Mouse (Mus musculus) limb, embryonic 13.5 days (tissue): ENCODE data around the gene Ascl5. TPM values are rescaled to one million over a fixed set of nuclear protein-coding genes. Genes with fewer than 3 reads are reported as not detected.

Experiments
- ATAC-seq: fragments of 200-750 bp; cut with Nextera tagmentation; 2 replicates; pipeline ENCODE4 v1.8.0; 2017; ENCODE audit warnings: low read depth, moderate number of reproducible peaks, moderate TSS enrichment; ENCODE audit not compliant: low FRiP score
- H3K27ac ChIP-seq: fragments of 300-500 bp; sonication (generic); 2 replicates; pipeline ENCODE4 v1.5.1; 2015; ENCODE audit warnings: inconsistent platforms, mild to moderate bottlenecking, moderate library complexity
- H3K27me3 ChIP-seq: fragments of 300-500 bp; sonication (generic); 2 replicates; pipeline ENCODE4 v1.6.1; 2015; ENCODE audit warnings: mild to moderate bottlenecking, inconsistent platforms
- H3K36me3 ChIP-seq: fragments of 300-500 bp; sonication (generic); 2 replicates; pipeline ENCODE4 v1.6.1; 2015; ENCODE audit warnings: inconsistent platforms, mild to moderate bottlenecking, moderate library complexity
- H3K4me1 ChIP-seq: fragments of 300-500 bp; sonication (generic); 2 replicates; pipeline ENCODE4 v1.6.1; 2015; ENCODE audit warnings: inconsistent platforms
- H3K4me2 ChIP-seq: fragments of 300-500 bp; sonication (generic); replicated peaks from 2 replicates; pipeline ENCODE4 v1.6.1; 2015; ENCODE audit warnings: inconsistent platforms, mild to moderate bottlenecking, moderate library complexity
- H3K4me3 ChIP-seq: fragments of 300-500 bp; sonication (generic); 2 replicates; pipeline ENCODE4 v1.5.1; 2015; ENCODE audit warnings: moderate library complexity, mild to moderate bottlenecking, inconsistent platforms
- H3K9ac ChIP-seq: fragments of 300-500 bp; sonication (generic); 2 replicates; pipeline ENCODE4 v1.6.1; 2015; ENCODE audit warnings: mild to moderate bottlenecking, inconsistent platforms
- H3K9me3 ChIP-seq: fragments of 300-500 bp; sonication (generic); 2 replicates; pipeline ENCODE4 v1.6.1; 2016; ENCODE audit warnings: inconsistent platforms
- WGBS: fragments of 180-500 bp; shearing (Covaris S2); methylation state at CpG from one replicate; pipeline ENCODE4 v1.1.7; 2015; 5-methylcytosine and 5-hydroxymethylcytosine counted together
- polyA plus RNA-seq: library from polyadenylated mRNA; unstranded; fragments of >200 nt; fragmentation: Nextera tagmentation; extraction: Ambion mirVana; gene quantifications from 2 replicates; pipeline ENCODE4 v1.2.1, GENCODE M21; 2015

The Ascl5 gene
- polyA plus RNA-seq, 1 experiment from 2014 or later: not detected

DNA sequence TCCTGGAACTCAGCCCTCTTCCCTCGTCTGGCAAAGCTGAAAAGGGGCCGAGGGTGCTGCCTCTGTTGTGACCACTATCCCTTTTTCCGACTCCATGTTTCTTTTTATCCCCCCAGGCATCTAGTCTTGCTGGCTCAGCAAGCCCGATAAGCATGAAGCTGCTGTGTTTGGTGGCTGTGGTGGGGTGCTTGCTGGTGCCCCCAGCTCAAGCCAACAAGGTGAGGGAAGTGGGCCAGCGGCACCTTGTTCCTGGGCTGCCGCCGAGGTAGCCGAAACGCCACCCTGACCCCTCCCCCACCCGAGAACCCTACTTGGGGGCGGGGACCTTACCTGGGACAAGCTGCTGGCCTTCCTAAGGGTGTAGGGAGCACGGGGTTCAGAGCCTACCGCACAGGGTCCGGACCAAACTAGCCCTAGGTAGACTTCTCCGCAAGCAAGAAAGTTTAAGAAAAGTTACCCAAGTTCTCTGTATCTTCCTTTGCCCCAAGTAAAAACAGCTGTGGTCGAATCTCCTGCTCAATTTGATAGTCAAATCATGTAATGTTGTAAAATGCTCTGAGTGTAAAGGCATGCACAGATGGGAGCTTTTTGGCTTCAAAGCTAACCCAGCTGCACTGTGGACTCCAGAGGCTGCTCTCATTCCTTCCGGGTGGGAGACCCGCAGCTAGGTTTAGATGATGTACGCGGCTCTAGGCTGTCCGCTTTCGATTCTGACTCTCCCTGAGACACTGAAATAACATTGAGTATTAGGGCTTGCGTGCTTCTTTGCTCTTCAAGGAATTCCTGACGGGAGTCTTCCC is 32.0 kb upstream of the Ascl5 start:
- no peaks in the 10 kb centered on the region for H3K27me3 ChIP-seq
- no peaks in the 10 kb centered on the region for H3K9me3 ChIP-seq
- H3K4me2 ChIP-seq: peak overlapping the region; percentile 88
- H3K27ac ChIP-seq: peak overlapping the region; percentile 92
- H3K9ac ChIP-seq: peak overlapping the region; percentile 89
- peak overlapping the region; percentile 80 for H3K4me3 ChIP-seq
- peaks cover 13% of the 10 kb centered on the region for H3K4me1 ChIP-seq
- peak; percentile 29 for ATAC-seq
- peaks cover 33% of the 10 kb centered on the region for H3K36me3 ChIP-seq
- 4% methylated on average over 24 of the region's 24 CpGs for WGBS

DNA sequence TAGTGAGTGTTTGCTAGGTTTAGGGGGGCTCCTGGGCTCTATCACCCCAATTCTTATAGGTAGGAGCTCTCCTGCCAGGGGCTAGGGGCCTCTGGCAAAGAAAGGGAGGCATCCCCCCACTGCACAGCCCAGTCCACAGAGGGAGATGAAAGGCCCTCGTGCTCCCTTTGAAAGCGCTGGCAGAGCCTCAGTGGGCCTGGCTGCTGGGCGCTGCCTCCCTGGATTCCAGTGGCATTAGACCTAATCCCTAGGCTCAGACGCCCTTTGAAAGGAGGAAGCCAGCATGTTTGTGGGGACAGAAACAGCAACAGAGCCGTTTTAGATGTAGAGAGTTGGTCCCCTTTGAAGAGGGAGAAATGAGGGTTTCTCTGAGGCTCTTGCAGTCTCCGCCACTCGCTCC is 20.4 kb upstream of the Ascl5 start:
- H3K4me1 ChIP-seq: peaks cover 19% of the 10 kb centered on the region
- no peak for ATAC-seq
- H3K27me3 ChIP-seq: no peaks in the 10 kb centered on the region
- WGBS: 33% methylated on average over 7 of the region's 7 CpGs
- H3K9ac ChIP-seq: no peak overlapping the region; the same call in 1 of the 2 replicates
- no peak overlapping the region for H3K4me3 ChIP-seq
- H3K4me2 ChIP-seq: no peak overlapping the region
- H3K27ac ChIP-seq: no peak overlapping the region
- peaks cover 100% of the 10 kb centered on the region for H3K36me3 ChIP-seq
- H3K9me3 ChIP-seq: no peaks in the 10 kb centered on the region

DNA sequence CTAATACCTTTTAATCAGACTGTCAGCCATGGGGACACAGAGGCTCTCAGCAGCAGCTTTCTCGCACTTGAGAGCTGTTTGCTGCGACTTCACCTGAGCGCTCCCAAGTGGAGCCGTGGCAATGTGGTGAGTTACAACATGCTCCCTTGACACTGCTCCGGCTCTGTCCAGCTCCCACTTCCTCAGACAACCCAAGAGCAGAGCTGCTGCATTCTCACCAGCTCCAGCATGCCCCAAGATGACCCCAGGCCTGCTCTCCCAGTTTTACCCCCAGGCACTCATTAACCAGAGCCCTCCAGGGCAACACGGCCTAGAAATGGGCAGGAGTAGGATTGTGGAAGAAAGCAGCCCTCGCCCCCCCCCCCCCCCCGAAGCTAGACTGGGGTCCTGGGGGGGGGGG is 18.9 kb upstream of the Ascl5 start:
- WGBS: 79% methylated on average over 8 of the region's 8 CpGs
- H3K4me3 ChIP-seq: no peak overlapping the region
- H3K4me2 ChIP-seq: no peak overlapping the region
- peaks cover 93% of the 10 kb centered on the region for H3K36me3 ChIP-seq
- 0 out of 2 replicates have a peak, but pooled peaks have one; percentile 14 for ATAC-seq
- peaks cover 19% of the 10 kb centered on the region for H3K4me1 ChIP-seq
- H3K27me3 ChIP-seq: no peaks in the 10 kb centered on the region
- H3K9me3 ChIP-seq: no peaks in the 10 kb centered on the region
- no peak overlapping the region for H3K9ac ChIP-seq
- H3K27ac ChIP-seq: no peak overlapping the region

DNA sequence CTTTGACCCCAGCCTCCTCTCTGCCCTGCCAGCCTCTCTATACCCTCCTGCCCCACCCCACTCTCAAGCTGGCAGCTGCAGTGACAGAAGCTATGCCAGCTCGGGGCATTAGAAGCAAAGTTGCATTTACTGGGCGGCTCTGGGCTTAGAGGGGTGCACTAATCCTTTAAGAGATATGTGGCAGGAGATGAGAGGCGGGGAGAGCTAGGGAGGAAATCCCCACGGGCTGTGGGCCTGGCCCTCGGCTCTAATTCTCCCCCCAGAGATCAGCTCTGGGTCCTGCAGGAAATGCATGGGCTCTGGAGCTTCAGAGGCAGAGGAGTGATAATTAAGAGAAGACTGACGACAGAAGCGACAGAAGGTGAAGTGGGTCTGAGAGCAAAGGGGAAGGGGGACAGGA is 17.6 kb upstream of the Ascl5 start:
- no peak for ATAC-seq
- no peak overlapping the region for H3K4me3 ChIP-seq
- H3K27me3 ChIP-seq: no peaks in the 10 kb centered on the region
- 50% methylated on average over 7 of the region's 7 CpGs for WGBS
- H3K4me1 ChIP-seq: peaks cover 19% of the 10 kb centered on the region
- H3K9ac ChIP-seq: no peak overlapping the region
- no peak overlapping the region for H3K27ac ChIP-seq
- H3K36me3 ChIP-seq: peaks cover 81% of the 10 kb centered on the region
- no peak overlapping the region for H3K4me2 ChIP-seq
- H3K9me3 ChIP-seq: no peaks in the 10 kb centered on the region

DNA sequence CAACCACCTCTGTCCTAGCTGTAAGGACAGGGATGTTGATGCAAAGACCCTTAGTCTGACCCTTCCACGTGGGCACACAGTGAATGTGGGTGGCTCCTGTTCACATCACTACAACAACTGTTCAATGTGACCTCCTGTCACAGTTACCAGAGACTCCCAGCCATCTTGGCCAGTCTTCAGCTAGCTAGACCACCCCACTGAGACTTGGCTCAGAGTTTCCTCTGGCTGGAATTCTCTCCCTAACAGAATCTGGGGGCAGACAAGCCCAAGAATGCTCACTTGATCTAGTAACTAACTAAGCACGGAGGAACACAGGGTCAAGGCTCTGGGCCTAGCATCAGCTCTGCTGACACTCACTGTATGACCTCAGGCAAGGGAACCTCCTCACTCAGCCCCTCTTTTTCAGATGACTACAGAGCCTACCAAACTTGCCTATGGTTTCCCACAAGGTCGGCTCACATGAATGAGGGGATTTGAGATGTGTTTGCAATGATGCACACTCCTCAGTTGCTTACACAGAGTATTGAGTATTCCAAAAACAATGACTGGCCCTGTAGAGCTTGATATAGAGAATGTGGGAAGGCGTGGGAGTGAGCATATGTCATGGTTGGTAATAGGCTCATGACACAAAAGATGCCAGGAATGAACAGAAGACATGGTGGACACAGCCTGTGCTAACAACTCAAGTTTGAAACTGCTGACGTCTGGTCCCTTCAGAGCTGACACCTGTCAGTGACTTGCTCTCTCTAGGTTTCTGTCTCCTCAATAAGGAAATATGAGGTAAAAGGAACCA is 11.7 kb upstream of the Ascl5 start:
- Histone ChIP-seq H3K4me2 (no peak overlapping the region), H3K9me3 (no peaks in the 10 kb centered on the region), H3K27ac (no peak overlapping the region), H3K27me3 (peaks cover 13% of the 10 kb centered on the region; the same call in 1 of the 2 replicates), H3K36me3 (peaks cover 21% of the 10 kb centered on the region), H3K4me1 (peaks cover 19% of the 10 kb centered on the region), H3K4me3 (no peak overlapping the region), H3K9ac (no peak overlapping the region)
- 77% methylated on average over 5 of the region's 5 CpGs for WGBS
- no peak for ATAC-seq

DNA sequence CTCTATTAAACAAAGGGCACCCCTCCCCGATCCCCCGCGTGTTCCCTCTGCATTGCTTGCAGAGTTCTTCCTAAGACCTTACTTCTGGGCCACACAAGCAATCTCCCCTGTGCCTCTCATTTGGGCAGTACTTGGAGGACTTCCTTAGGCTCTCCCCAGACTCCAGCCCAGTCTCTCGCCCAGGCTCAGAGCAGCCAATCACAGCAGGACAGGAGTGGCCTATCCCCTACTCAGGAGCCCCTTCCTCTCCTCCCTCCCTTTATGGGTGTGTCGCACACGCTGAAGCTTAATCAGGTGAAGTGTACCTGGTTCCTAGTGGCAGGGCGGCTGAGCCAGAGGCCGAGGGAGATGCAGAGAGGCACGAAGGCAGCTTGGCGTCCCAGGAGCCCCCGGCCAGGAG is 10.2 kb upstream of the Ascl5 start:
- 0 out of 2 replicates have a peak, but pooled peaks have one; percentile 45 for ATAC-seq
- WGBS: 14% methylated on average over 11 of the region's 11 CpGs
- H3K27me3 ChIP-seq: peaks cover 13% of the 10 kb centered on the region; the same call in 1 of the 2 replicates
- no peak overlapping the region for H3K9ac ChIP-seq
- no peaks in the 10 kb centered on the region for H3K9me3 ChIP-seq
- H3K4me1 ChIP-seq: peaks cover 19% of the 10 kb centered on the region
- H3K4me2 ChIP-seq: peak overlapping the region; percentile 31; the same call in 1 of the 2 replicates
- no peak overlapping the region for H3K4me3 ChIP-seq
- no peak overlapping the region for H3K27ac ChIP-seq
- peaks cover 6% of the 10 kb centered on the region; the same call in 1 of the 2 replicates for H3K36me3 ChIP-seq

DNA sequence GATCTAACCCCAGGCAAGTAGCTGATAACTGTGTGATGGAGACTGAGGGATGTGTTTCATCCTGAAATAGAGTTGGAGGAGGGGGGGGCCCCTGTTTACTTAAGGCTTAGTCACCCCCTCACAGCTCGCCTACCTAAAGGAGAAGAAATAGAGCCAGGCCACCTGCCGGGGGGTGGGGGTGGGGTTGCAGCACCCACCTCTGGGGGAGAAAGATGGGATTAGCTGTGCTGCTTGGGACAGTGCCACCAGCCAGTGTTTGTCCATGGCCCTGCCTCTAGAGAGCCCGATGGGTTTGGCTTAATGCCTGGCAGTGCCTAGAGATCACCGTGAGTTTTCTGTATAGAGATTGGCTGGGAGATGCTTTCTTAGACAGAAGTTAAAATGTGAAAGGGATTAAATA is 9.7 kb upstream of the Ascl5 start:
- WGBS: 29% methylated on average over 4 of the region's 4 CpGs
- Histone ChIP-seq H3K9ac (no peak overlapping the region), H3K27me3 (peaks cover 13% of the 10 kb centered on the region; the same call in 1 of the 2 replicates), H3K36me3 (peaks cover 2% of the 10 kb centered on the region; the same call in 1 of the 2 replicates), H3K27ac (no peak overlapping the region), H3K9me3 (no peaks in the 10 kb centered on the region), H3K4me1 (peaks cover 19% of the 10 kb centered on the region), H3K4me2 (peak overlapping the region; percentile 31; the same call in 1 of the 2 replicates), H3K4me3 (no peak overlapping the region)
- no peak; the same call in 1 of the 2 replicates for ATAC-seq

DNA sequence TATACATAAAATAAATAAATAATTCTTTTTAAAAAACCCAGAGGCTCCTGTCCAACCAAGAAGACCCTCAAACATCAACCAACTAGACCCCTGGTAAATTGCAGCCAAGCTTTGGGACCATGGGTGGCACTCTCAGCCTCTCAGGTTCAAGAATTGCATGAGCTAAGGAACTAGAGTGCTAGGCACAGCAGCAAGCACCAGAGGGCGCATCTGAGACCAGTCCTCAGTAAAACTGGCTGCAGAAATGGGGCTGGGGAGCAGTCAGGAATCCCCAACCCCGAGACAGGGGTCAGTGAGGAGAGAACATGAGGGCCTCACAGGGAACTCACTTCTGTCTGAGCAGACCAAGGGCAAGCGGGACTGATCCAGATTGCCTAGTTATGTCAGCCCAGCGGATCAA is 4.8 kb upstream of the Ascl5 start:
- Histone ChIP-seq H3K4me3 (no peak overlapping the region), H3K27ac (no peak overlapping the region), H3K4me1 (peaks cover 14% of the 10 kb centered on the region), H3K36me3 (no peaks in the 10 kb centered on the region), H3K4me2 (no peak overlapping the region), H3K9ac (no peak overlapping the region), H3K9me3 (no peaks in the 10 kb centered on the region), H3K27me3 (peaks cover 39% of the 10 kb centered on the region)
- no peak for ATAC-seq
- 19% methylated on average over 4 of the region's 4 CpGs for WGBS

DNA sequence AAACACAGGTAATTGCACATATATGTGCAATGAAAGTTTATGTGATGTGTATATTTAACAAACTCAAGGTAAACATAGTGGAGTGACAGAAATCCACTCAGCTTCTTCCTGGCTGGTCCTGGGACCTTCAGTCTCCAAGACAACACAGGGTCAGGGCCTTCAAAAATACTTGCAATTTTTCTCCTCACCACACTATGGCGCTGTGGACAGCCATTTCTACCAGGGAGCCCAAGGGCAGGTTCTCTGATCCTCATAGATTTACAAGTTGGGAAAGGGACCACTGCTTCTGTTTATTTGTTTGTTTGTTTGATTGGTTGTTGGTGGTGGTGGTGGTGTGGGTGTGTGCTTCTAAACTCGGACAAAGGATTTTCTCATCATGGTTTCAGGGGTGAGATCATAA is 3.2 kb upstream of the Ascl5 start:
- H3K9ac ChIP-seq: no peak overlapping the region
- 4% methylated on average over 2 of the region's 2 CpGs for WGBS
- no peak for ATAC-seq
- H3K9me3 ChIP-seq: no peaks in the 10 kb centered on the region
- peaks cover 9% of the 10 kb centered on the region for H3K4me1 ChIP-seq
- peaks cover 53% of the 10 kb centered on the region for H3K27me3 ChIP-seq
- no peak overlapping the region for H3K4me3 ChIP-seq
- H3K36me3 ChIP-seq: no peaks in the 10 kb centered on the region
- H3K4me2 ChIP-seq: no peak overlapping the region
- H3K27ac ChIP-seq: no peak overlapping the region

DNA sequence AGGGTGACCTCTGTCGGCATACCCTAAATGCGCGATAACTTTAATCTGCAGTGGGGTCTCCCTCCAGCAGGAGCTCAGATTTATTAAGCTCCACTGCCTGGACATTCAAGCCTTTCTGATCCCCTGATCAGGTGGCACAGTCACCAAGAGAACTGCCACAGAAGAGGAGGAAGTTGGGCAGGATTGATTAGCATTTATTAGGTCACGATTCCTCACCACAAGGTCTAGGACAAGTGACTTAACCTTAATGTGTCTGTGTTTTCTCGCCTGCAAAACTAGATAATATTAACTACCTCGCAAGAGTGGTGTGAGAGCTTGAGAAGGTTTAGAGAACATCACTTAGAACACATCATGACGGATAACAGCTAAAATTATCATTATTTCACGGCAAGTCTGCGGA is 2.7 kb upstream of the Ascl5 start:
- Histone ChIP-seq H3K4me3 (no peak overlapping the region), H3K4me1 (peaks cover 9% of the 10 kb centered on the region), H3K27me3 (peaks cover 57% of the 10 kb centered on the region), H3K36me3 (no peaks in the 10 kb centered on the region), H3K4me2 (no peak overlapping the region), H3K9ac (no peak overlapping the region), H3K9me3 (no peaks in the 10 kb centered on the region), H3K27ac (no peak overlapping the region)
- ATAC-seq: no peak
- 74% methylated on average over 9 of the region's 9 CpGs for WGBS

DNA sequence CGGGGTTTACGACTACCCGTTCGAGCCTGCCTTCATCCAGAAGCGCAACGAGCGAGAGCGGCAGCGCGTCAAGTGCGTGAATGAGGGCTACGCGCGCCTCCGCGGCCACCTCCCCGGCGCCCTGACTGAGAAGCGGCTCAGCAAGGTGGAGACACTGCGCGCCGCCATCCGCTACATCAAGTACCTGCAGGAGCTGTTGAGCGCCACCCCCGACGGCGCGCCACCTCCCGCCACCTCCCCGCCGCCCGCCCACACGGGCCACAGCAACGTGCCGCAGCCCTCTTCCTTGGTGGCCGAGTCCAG is 360 bp downstream of the Ascl5 start:
- peaks cover 9% of the 10 kb centered on the region for H3K4me1 ChIP-seq
- H3K27me3 ChIP-seq: peaks cover 64% of the 10 kb centered on the region
- ATAC-seq: peak; percentile 21; the same call in 1 of the 2 replicates
- H3K36me3 ChIP-seq: no peaks in the 10 kb centered on the region
- peak overlapping the region; percentile 53; the same call in 1 of the 2 replicates for H3K9ac ChIP-seq
- 2% methylated on average over 36 of the region's 36 CpGs for WGBS
- peak overlapping the region; percentile 39 for H3K4me3 ChIP-seq
- no peak overlapping the region for H3K27ac ChIP-seq
- peak overlapping the region; percentile 68 for H3K4me2 ChIP-seq
- no peaks in the 10 kb centered on the region for H3K9me3 ChIP-seq

DNA sequence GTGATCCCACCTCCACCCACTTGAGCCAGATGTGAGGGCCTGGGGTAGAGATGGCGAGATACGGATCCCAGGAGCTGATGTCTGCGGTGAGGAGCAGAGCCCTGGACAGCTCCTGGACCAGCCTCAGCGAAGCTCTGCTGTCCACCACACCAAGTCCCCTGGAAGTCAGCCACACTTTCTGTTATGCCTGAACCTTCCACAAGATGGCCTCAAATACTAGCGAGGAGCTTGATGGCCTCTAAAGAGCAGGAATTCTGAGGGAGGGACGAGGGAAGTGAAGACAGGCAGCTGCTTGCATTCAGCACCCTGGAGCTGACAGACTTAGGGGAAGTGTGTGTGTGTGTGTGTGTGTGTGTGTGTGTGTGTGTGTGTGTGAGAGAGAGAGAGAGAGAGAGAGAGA is 861 bp downstream of the Ascl5 start:
- H3K4me2 ChIP-seq: peak overlapping the region; percentile 68
- H3K9ac ChIP-seq: no peak overlapping the region
- H3K4me1 ChIP-seq: peaks cover 9% of the 10 kb centered on the region
- peak; percentile 62 for ATAC-seq
- no peaks in the 10 kb centered on the region for H3K36me3 ChIP-seq
- H3K27me3 ChIP-seq: peaks cover 64% of the 10 kb centered on the region
- WGBS: under 1% methylated on average over 6 of the region's 6 CpGs
- H3K4me3 ChIP-seq: peak overlapping the region; percentile 39
- H3K27ac ChIP-seq: no peak overlapping the region
- no peaks in the 10 kb centered on the region for H3K9me3 ChIP-seq
